Mouse (Mus musculus) limb, embryonic 10.5 days (tissue): ENCODE results near the gene Ttc25. TPM values are rescaled to one million over a fixed set of nuclear protein-coding genes. Genes with fewer than 3 reads are reported as not detected.
A peak's percentile ranks its signal among the peaks of the same experiment; 100 is the strongest.
"Not testable (repeated sequence)": the region's sequence is repeated elsewhere in the genome, so short reads cannot be mapped to it uniquely, and the experiment has no call there.

Source experiments
- DNase-seq: peaks from one replicate; pipeline ENCODE4 v3.0.0-alpha.2; 2017; ENCODE audit warnings: low spot score
- H3K27ac ChIP-seq: fragments of 300-500 bp; sonication (generic); 2 replicates; pipeline ENCODE4 v1.5.1; 2016; ENCODE audit warnings: mild to moderate bottlenecking
- H3K27me3 ChIP-seq: fragments of 300-500 bp; sonication (generic); 2 replicates; pipeline ENCODE4 v1.6.1; 2016; ENCODE audit warnings: low read depth, mild to moderate bottlenecking; ENCODE audit not compliant: poor library complexity, severe bottlenecking
- H3K36me3 ChIP-seq: fragments of 300-500 bp; sonication (generic); 2 replicates; pipeline ENCODE4 v1.6.1; 2016; ENCODE audit warnings: mild to moderate bottlenecking, moderate library complexity
- H3K4me1 ChIP-seq: fragments of 300-500 bp; sonication (generic); 2 replicates; pipeline ENCODE4 v1.6.1; 2016
- H3K4me3 ChIP-seq: fragments of 300-500 bp; sonication (generic); 2 replicates; pipeline ENCODE4 v1.5.1; 2016; ENCODE audit warnings: mild to moderate bottlenecking, moderate library complexity
- H3K9me3 ChIP-seq: fragments of 300-500 bp; sonication (generic); replicated peaks from 2 replicates; pipeline ENCODE4 v1.6.1; 2016; ENCODE audit warnings: mild to moderate bottlenecking
- WGBS: fragments of 180-500 bp; shearing (Covaris S2); methylation state at CpG from one replicate; pipeline ENCODE4 v1.1.7; 2016; 5-methylcytosine and 5-hydroxymethylcytosine counted together
- polyA plus RNA-seq: library from polyadenylated mRNA; unstranded; fragments of >200 nt; fragmentation: Nextera tagmentation; extraction: Ambion mirVana; gene quantifications from 2 replicates; pipeline ENCODE4 v1.2.1, GENCODE M21; 2016

Ttc25 gene
- polyA plus RNA-seq, 1 experiment from 2014 or later = 1.1 TPM

GRCm38 (mm10) chr11:100603155-100603554 lies 57.7 kb downstream of the Ttc25 start:
- Histone ChIP-seq H3K27me3 (no peaks in the 10 kb centered on the region), H3K27ac (no peak overlapping the region), H3K4me3 (no peak overlapping the region), H3K36me3 (peaks cover 86% of the 10 kb centered on the region), H3K9me3 (no peaks in the 10 kb centered on the region), H3K4me1 (no peaks in the 10 kb centered on the region)
- no peak for DNase-seq
- WGBS = 91% methylated on average over 9 of the region's 9 CpGs

- no peak overlapping the region for H3K27ac ChIP-seq
- 90% methylated on average over 8 of the region's 8 CpGs for WGBS
- H3K4me3 ChIP-seq = no peak overlapping the region
- H3K4me1 ChIP-seq = no peaks in the 10 kb centered on the region
- DNase-seq = no peak
- no peaks in the 10 kb centered on the region for H3K9me3 ChIP-seq
- no peaks in the 10 kb centered on the region for H3K27me3 ChIP-seq
- H3K36me3 ChIP-seq = peaks cover 86% of the 10 kb centered on the region
Measured at GRCm38 (mm10) chr11:100603813-100604212, 58.4 kb downstream of the Ttc25 start.

GRCm38 (mm10) chr11:100604321-100605005 lies 59.1 kb downstream of the Ttc25 start:
- Histone ChIP-seq H3K36me3 (peaks cover 86% of the 10 kb centered on the region), H3K27ac (no peak overlapping the region)

GRCm38 (mm10) chr11:100605451-100605850 lies 60.0 kb downstream of the Ttc25 start:
- H3K27me3 ChIP-seq = no peaks in the 10 kb centered on the region
- no peaks in the 10 kb centered on the region for H3K9me3 ChIP-seq
- H3K36me3 ChIP-seq = peaks cover 86% of the 10 kb centered on the region
- no peak overlapping the region for H3K4me3 ChIP-seq
- no peaks in the 10 kb centered on the region for H3K4me1 ChIP-seq
- 92% methylated on average over 10 of the region's 10 CpGs for WGBS
- no peak overlapping the region for H3K27ac ChIP-seq
- DNase-seq = no peak

More at GRCm38 (mm10) chr11:100604321-100605005, 59.1 kb downstream of the Ttc25 start:
- no peak for DNase-seq
- Histone ChIP-seq H3K9me3 (no peaks in the 10 kb centered on the region), H3K4me3 (no peak overlapping the region), H3K4me1 (no peaks in the 10 kb centered on the region), H3K27me3 (no peaks in the 10 kb centered on the region)
- 94% methylated on average over 4 of the region's 4 CpGs for WGBS

- WGBS = 89% methylated on average over 6 of the region's 6 CpGs
- peaks cover 82% of the 10 kb centered on the region for H3K36me3 ChIP-seq
- no peaks in the 10 kb centered on the region for H3K9me3 ChIP-seq
- H3K27me3 ChIP-seq = no peaks in the 10 kb centered on the region
- H3K4me1 ChIP-seq = no peaks in the 10 kb centered on the region
- H3K4me3 ChIP-seq = no peak overlapping the region
- DNase-seq = no peak
- H3K27ac ChIP-seq = no peak overlapping the region
Measured at GRCm38 (mm10) chr11:100607121-100607520, 61.7 kb downstream of the Ttc25 start.

GRCm38 (mm10) chr11:100608796-100609195 lies 63.4 kb downstream of the Ttc25 start:
- 79% methylated on average over 4 of the region's 4 CpGs for WGBS
- no peak for DNase-seq
- no peak overlapping the region for H3K4me3 ChIP-seq
- no peaks in the 10 kb centered on the region for H3K4me1 ChIP-seq
- no peaks in the 10 kb centered on the region for H3K27me3 ChIP-seq
- no peak overlapping the region for H3K27ac ChIP-seq
- peaks cover 73% of the 10 kb centered on the region for H3K36me3 ChIP-seq
- H3K9me3 ChIP-seq = no peaks in the 10 kb centered on the region

GRCm38 (mm10) chr11:100609355-100609996 lies 64.1 kb downstream of the Ttc25 start:
- no peak for DNase-seq
- H3K4me3 ChIP-seq = no peak overlapping the region
- no peak overlapping the region for H3K27ac ChIP-seq
- 94% methylated on average over 5 of the region's 5 CpGs for WGBS
- peaks cover 69% of the 10 kb centered on the region for H3K36me3 ChIP-seq
- no peaks in the 10 kb centered on the region for H3K27me3 ChIP-seq
- no peaks in the 10 kb centered on the region for H3K9me3 ChIP-seq
- no peaks in the 10 kb centered on the region for H3K4me1 ChIP-seq

- H3K36me3 ChIP-seq = peaks cover 71% of the 10 kb centered on the region
- H3K4me3 ChIP-seq = no peak overlapping the region
- DNase-seq = no peak
- 90% methylated on average over 9 of the region's 9 CpGs for WGBS
- H3K27me3 ChIP-seq = no peaks in the 10 kb centered on the region
- H3K27ac ChIP-seq = no peak overlapping the region
- no peaks in the 10 kb centered on the region for H3K9me3 ChIP-seq
- H3K4me1 ChIP-seq = no peaks in the 10 kb centered on the region
Measured at GRCm38 (mm10) chr11:100609997-100610680, 64.7 kb downstream of the Ttc25 start.

- Histone ChIP-seq H3K27ac (no peak overlapping the region), H3K36me3 (peaks cover 69% of the 10 kb centered on the region), H3K27me3 (no peaks in the 10 kb centered on the region), H3K9me3 (no peaks in the 10 kb centered on the region), H3K4me3 (no peak overlapping the region), H3K4me1 (no peaks in the 10 kb centered on the region)
- DNase-seq = no peak
- WGBS = 87% methylated on average over 6 of the region's 6 CpGs
Measured at GRCm38 (mm10) chr11:100611627-100612026, 66.2 kb downstream of the Ttc25 start.

GRCm38 (mm10) chr11:100613241-100613640 lies 67.8 kb downstream of the Ttc25 start:
- H3K9me3 ChIP-seq = no peaks in the 10 kb centered on the region
- H3K36me3 ChIP-seq = peaks cover 56% of the 10 kb centered on the region
- H3K27me3 ChIP-seq = no peaks in the 10 kb centered on the region
- 91% methylated on average over 3 of the region's 3 CpGs for WGBS
- no peak overlapping the region for H3K27ac ChIP-seq
- peaks cover 8% of the 10 kb centered on the region for H3K4me1 ChIP-seq
- H3K4me3 ChIP-seq = no peak overlapping the region
- DNase-seq = no peak

- Histone ChIP-seq H3K4me3 (no peak overlapping the region), H3K27ac (no peak overlapping the region), H3K4me1 (peaks cover 20% of the 10 kb centered on the region), H3K9me3 (no peaks in the 10 kb centered on the region), H3K27me3 (no peaks in the 10 kb centered on the region), H3K36me3 (peaks cover 28% of the 10 kb centered on the region)
- DNase-seq = no peak
- WGBS = 92% methylated on average over 5 of the region's 5 CpGs
Measured at GRCm38 (mm10) chr11:100616332-100616731, 70.9 kb downstream of the Ttc25 start.

GRCm38 (mm10) chr11:100616836-100617235 lies 71.4 kb downstream of the Ttc25 start:
- not testable (repeated sequence) for DNase-seq, H3K27ac ChIP-seq, H3K4me3 ChIP-seq, H3K9me3 ChIP-seq, H3K27me3 ChIP-seq
- 93% methylated on average over 7 of the region's 7 CpGs for WGBS
- Histone ChIP-seq H3K4me1 (peaks cover 20% of the 10 kb centered on the region), H3K36me3 (peaks cover 24% of the 10 kb centered on the region)

- peak overlapping the region; percentile 91 for H3K4me3 ChIP-seq
- H3K36me3 ChIP-seq = peaks cover 18% of the 10 kb centered on the region
- no peak for DNase-seq
- H3K9me3 ChIP-seq = no peaks in the 10 kb centered on the region
- H3K4me1 ChIP-seq = peaks cover 21% of the 10 kb centered on the region
- H3K27me3 ChIP-seq = no peaks in the 10 kb centered on the region
- WGBS = 93% methylated on average over 4 of the region's 4 CpGs
- no peak overlapping the region for H3K27ac ChIP-seq
Measured at GRCm38 (mm10) chr11:100617480-100617879, 72.1 kb downstream of the Ttc25 start.
